Mouse (Mus musculus) kidney, postnatal 0 days (tissue): Measurements from ENCODE around the gene Jak2. TPM values are rescaled to one million over a fixed set of nuclear protein-coding genes. Genes with fewer than 3 reads are reported as not detected.

ENCODE experiments used
- ATAC-seq: fragments of 200-750 bp; cut with Nextera tagmentation; replicated peaks from 2 replicates; pipeline ENCODE4 v1.8.0; 2017; ENCODE audit warnings: low read depth, moderate number of reproducible peaks, moderate TSS enrichment, moderate library complexity; ENCODE audit not compliant: low FRiP score
- DNase-seq: peaks from one replicate; pipeline ENCODE4 v3.0.0-alpha.2; 2016; ENCODE audit warnings: low spot score
- H3K27ac ChIP-seq: fragments of 300-500 bp; sonication (generic); 2 replicates; pipeline ENCODE4 v1.5.1; 2014; ENCODE audit warnings: mild to moderate bottlenecking
- H3K27me3 ChIP-seq: fragments of 300-500 bp; sonication (generic); 2 replicates; pipeline ENCODE4 v1.6.1; 2014; ENCODE audit warnings: low read length, mixed read lengths; ENCODE audit not compliant: insufficient read depth
- H3K36me3 ChIP-seq: fragments of 300-500 bp; sonication (generic); 2 replicates; pipeline ENCODE4 v1.6.1; 2014; ENCODE audit warnings: low read length, mixed read lengths; ENCODE audit not compliant: insufficient read depth
- H3K4me1 ChIP-seq: fragments of 300-500 bp; sonication (generic); replicated peaks from 2 replicates; pipeline ENCODE4 v1.6.1; 2014; ENCODE audit warnings: antibody characterized with exemption, low read length, mixed read lengths; ENCODE audit not compliant: insufficient read depth
- H3K4me2 ChIP-seq: fragments of 300-500 bp; sonication (generic); 2 replicates; pipeline ENCODE4 v1.6.1; 2014; ENCODE audit warnings: mild to moderate bottlenecking, low read length, moderate library complexity, mixed read lengths
- H3K4me3 ChIP-seq: fragments of 300-500 bp; sonication (generic); replicated peaks from 2 replicates; pipeline ENCODE4 v1.5.1; 2014; ENCODE audit warnings: low read depth, low read length
- H3K9ac ChIP-seq: fragments of 300-500 bp; sonication (generic); 2 replicates; pipeline ENCODE4 v1.6.1; 2014; ENCODE audit warnings: low read depth, low read length
- H3K9me3 ChIP-seq: fragments of 300-500 bp; sonication (generic); replicated peaks from 2 replicates; pipeline ENCODE4 v1.6.1; 2016; ENCODE audit warnings: low read length, inconsistent platforms, mixed read lengths
- CTCF ChIP-seq: IDR thresholded peaks from 2 replicates; pipeline ENCODE4 v1.5.1; 2016; ENCODE audit warnings: antibody characterized with exemption, low read depth, mild to moderate bottlenecking, moderate library complexity
- WGBS: fragments of 180-500 bp; shearing (Covaris S2); extraction: QIAGEN DNeasy Blood & Tissue Kit; methylation state at CpG from one replicate; pipeline ENCODE4 v1.1.7; 2014; 5-methylcytosine and 5-hydroxymethylcytosine counted together
- polyA plus RNA-seq: library from polyadenylated mRNA; unstranded; fragments of >200 nt; fragmentation: Nextera tagmentation; extraction: Ambion mirVana; gene quantifications from 2 replicates; pipeline ENCODE4 v1.2.1, GENCODE M21; 2015

Gene Jak2
- polyA plus RNA-seq, 1 experiment from 2014 or later = 9.8 TPM

DNA sequence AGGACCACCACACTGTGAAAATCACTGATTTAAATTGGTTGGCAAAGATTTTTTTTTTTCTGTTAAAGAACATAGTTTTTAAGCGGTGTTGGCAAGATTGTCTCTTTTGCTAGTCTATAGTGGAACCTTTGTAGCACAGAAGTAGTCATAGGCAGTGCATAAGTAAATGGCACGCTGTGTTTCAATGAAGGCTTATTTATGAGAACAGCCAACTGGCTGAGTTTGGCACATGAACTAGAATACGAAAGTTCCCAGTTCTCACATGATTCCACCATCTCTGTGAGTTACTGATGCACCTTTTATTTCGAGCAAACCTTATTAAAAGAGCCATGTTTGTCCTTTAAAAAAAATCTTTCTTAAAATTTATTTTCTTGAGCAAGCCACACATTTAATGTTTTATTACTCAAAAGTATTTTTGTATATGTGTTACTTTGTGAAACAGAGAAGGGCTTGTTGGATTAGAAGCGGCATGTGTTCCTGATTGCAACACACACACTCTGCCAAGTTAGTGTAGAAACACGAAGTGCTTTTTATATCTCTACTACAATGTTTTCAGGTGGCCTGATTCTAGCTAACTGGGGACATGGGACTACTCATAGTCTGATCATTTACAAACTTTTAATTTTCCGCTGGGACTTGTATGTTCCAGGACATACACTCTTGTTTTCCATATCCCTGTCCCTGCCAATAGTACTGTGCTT, 3.8 kb downstream of the Jak2 start:
- H3K4me1 ChIP-seq = peaks cover 10% of the 10 kb centered on the region; the same call in 1 of the 2 replicates
- no peak for TF ChIP-seq CTCF
- no peak overlapping the region for H3K27ac ChIP-seq
- no peak overlapping the region for H3K4me3 ChIP-seq
- 90% methylated on average over 7 of the region's 7 CpGs for WGBS
- ATAC-seq (no peak), DNase-seq (no peak)
- H3K27me3 ChIP-seq = no peaks in the 10 kb centered on the region
- no peak overlapping the region for H3K4me2 ChIP-seq
- H3K9ac ChIP-seq = no peak overlapping the region
- no peaks in the 10 kb centered on the region for H3K9me3 ChIP-seq
- no peaks in the 10 kb centered on the region for H3K36me3 ChIP-seq

DNA sequence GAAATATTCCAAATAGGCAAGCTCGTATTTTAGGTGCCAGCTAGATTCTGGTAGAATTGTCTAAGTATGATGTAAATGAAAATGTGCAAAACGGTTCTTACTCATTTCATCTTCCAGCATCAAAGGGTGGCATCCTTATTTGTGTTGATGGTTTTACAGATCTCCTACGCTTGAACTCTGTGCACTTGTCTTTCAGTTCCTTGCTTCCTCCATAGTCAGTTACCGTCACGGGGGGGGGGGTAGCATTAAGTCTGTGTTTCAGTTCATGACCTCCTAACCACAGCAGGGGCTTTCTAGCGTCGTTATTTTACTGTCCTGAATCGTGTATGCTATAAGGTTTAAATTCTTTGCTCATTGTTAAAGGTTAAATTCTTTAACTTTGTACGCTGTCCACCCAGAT, 10.0 kb downstream of the Jak2 start:
- no peak overlapping the region for H3K9ac ChIP-seq
- no peak overlapping the region for H3K27ac ChIP-seq
- no peak for ATAC-seq
- DNase-seq = no peak
- 74% methylated on average over 9 of the region's 9 CpGs for WGBS
- H3K9me3 ChIP-seq = no peaks in the 10 kb centered on the region
- TF ChIP-seq CTCF = no peak
- no peaks in the 10 kb centered on the region for H3K27me3 ChIP-seq
- no peaks in the 10 kb centered on the region; the same call in 1 of the 2 replicates for H3K4me1 ChIP-seq
- H3K4me3 ChIP-seq = no peak overlapping the region
- H3K36me3 ChIP-seq = no peaks in the 10 kb centered on the region
- no peak overlapping the region for H3K4me2 ChIP-seq

DNA sequence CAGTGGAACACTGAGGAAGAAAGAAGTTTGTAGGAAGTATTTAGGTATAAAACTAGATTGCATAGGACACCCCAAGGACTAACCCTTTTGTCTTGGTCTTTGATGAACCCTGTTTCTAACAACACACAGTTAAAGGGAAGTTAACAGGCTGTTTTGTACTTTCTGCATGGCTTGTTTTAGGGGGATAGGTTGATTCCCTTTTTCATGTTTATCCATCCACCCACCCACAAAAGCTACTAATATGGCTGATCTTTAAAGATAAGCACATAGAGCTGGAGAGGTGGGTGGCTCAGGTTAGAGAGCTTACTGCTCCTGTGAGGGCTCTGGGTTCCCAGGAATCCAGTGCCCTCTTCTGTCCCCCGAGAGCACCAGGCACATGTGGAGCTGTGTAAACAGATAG, 11.9 kb downstream of the Jak2 start:
- H3K27me3 ChIP-seq = no peaks in the 10 kb centered on the region
- 88% methylated on average over 1 of the region's 1 CpGs for WGBS
- no peak for TF ChIP-seq CTCF
- no peaks in the 10 kb centered on the region for H3K36me3 ChIP-seq
- no peak overlapping the region for H3K4me2 ChIP-seq
- DNase-seq = no peak
- no peak for ATAC-seq
- H3K9ac ChIP-seq = no peak overlapping the region
- H3K4me3 ChIP-seq = no peak overlapping the region
- no peak overlapping the region for H3K27ac ChIP-seq
- H3K4me1 ChIP-seq = no peaks in the 10 kb centered on the region; the same call in 1 of the 2 replicates
- no peaks in the 10 kb centered on the region for H3K9me3 ChIP-seq

DNA sequence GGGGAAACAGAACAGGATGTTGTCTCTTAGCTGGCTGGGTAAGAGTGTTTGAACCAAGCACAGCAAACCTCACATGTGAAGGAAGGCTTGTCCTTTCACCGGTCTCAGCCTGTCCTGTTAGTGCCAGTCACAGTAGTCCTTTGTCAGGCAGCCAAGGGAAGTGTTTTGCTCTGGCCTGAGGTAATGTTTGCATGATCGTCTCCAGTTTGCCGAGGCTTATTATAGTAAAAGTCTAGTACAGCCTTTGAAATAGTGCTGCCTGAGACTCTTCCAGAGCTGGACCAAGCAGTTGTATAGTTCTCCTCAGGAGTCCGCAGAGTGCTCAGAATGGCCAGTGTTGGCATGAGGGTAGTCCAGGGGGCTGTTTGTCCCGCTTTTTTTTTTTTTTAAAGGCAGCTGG, 13.9 kb downstream of the Jak2 start:
- DNase-seq (no peak), ATAC-seq (no peak)
- Histone ChIP-seq H3K36me3 (no peaks in the 10 kb centered on the region), H3K4me1 (no peaks in the 10 kb centered on the region; the same call in 1 of the 2 replicates), H3K9ac (no peak overlapping the region), H3K4me2 (no peak overlapping the region), H3K4me3 (no peak overlapping the region), H3K9me3 (no peaks in the 10 kb centered on the region), H3K27me3 (no peaks in the 10 kb centered on the region), H3K27ac (peak overlapping the region; percentile 47; the same call in 1 of the 2 replicates)
- no peak for TF ChIP-seq CTCF
- WGBS = 52% methylated on average over 5 of the region's 5 CpGs

DNA sequence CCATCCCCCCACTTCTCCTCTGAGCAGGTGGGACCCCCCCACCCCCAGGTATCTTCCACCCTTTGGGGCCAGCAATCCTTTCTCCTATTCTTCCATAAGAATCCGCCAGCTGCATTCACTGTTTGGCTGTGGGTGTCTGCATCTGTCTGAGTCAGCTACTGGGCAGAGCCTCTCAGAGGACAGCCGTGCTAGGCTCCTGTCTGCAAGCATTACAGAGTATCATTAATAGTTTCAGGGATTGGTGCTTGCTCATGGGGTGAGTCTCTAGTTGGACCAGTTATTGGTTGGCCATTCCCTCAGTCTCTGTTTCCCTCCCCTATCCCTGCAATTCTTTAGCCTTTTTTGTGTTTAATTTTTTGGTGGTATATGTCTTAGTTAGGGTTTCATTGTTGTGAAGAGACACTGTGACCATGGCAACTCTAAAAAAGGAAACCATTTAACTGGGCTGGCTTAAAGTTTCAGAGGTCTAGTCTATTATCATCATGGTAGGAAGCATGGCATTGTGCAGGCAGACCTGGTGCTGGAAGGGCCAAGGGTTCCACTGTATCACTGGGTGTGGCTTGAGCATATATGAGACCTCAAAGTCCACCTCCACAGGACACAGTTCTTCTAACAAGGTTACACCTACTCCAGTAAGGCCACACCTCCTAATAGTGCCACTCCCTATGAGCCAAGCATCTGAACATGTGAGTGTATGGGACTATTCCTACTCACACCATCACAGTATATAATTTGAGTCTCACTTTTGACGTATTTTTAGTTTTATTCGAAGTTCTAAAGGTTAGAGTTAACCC, 15.6 kb downstream of the Jak2 start:
- Histone ChIP-seq H3K9me3 (no peaks in the 10 kb centered on the region), H3K36me3 (no peaks in the 10 kb centered on the region), H3K4me3 (no peak overlapping the region), H3K9ac (no peak overlapping the region), H3K4me2 (no peak overlapping the region), H3K27ac (no peak overlapping the region), H3K4me1 (no peaks in the 10 kb centered on the region; the same call in 1 of the 2 replicates), H3K27me3 (no peaks in the 10 kb centered on the region)
- DNase-seq = no peak
- ATAC-seq = no peak
- WGBS = 91% methylated on average over 4 of the region's 4 CpGs
- TF ChIP-seq CTCF = no peak

DNA sequence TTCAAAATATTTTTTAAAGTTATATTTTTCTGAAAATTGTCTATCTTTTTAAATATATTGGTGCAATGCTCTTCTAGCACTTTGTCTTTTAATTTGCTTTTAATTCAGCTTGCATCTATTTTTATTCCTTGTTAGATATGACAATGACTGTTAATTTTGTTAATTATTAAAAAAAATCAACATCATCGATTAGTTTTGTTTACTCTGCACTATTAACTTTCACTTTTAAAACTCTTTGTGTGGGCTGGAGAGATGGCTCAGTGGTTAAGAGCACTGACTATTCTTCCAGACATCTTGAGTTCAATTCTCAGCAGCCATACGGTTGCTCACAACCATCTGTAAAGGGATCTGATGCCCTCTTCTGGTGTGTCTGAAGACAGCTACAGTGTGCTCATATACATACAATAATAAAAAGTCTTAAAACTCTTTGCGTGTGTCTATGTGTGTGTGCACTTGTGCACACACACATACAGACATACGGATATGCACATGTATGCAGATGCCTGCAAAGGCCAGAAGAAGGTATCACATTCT, 17.2 kb downstream of the Jak2 start:
- 91% methylated on average over 4 of the region's 4 CpGs for WGBS
- Histone ChIP-seq H3K4me3 (no peak overlapping the region), H3K9ac (no peak overlapping the region), H3K4me2 (no peak overlapping the region), H3K27me3 (no peaks in the 10 kb centered on the region), H3K27ac (no peak overlapping the region), H3K36me3 (no peaks in the 10 kb centered on the region), H3K9me3 (no peaks in the 10 kb centered on the region), H3K4me1 (no peaks in the 10 kb centered on the region; the same call in 1 of the 2 replicates)
- ATAC-seq (no peak), DNase-seq (no peak)
- TF ChIP-seq CTCF = peak; percentile 11; the same call in 1 of the 2 replicates
